Mouse (Mus musculus): ENCODE data around the gene Rfx2. TPM values are rescaled to one million over a fixed set of nuclear protein-coding genes. Genes with fewer than 3 reads are reported as not detected.
A peak's percentile ranks its signal among the peaks of the same experiment; 100 is the strongest.

The Rfx2 gene
- polyA plus RNA-seq (2016; fragmentation: Nextera tagmentation; extraction: Ambion mirVana) = 12.6 and 13.6 TPM in 2 replicates

GRCm38 (mm10) chr17:56830411-56831110 lies at the start of gene Rfx2:
Rfx2 (minus strand) TSS chr17:56831013.
- H3K9me3 ChIP-seq (replicated peaks) = no peaks in the 10 kb centered on the region
- peak within 1 kb of the TSS; percentile 94 for H3K4me2 ChIP-seq
- H3K27me3 ChIP-seq (replicated peaks) = peaks cover 31% of the 10 kb centered on the region
- no peaks in the 10 kb centered on the region for H3K36me3 ChIP-seq
- peak within 1 kb of the TSS; percentile 92 for H3K9ac ChIP-seq
- peak within 1 kb of the TSS; percentile 92 for H3K4me3 ChIP-seq
- under 1% methylated on average over 37 of the region's 62 CpGs for WGBS (ENCODE audit: insufficient replicate concordance)
- peaks cover 65% of the 10 kb centered on the region for H3K4me1 ChIP-seq
- peak within 1 kb of the TSS; percentile 96 for H3K27ac ChIP-seq
- no peak; the same call in 1 of the 2 replicates for ATAC-seq

GRCm38 (mm10) chr17:56877426-56877825 lies 46.6 kb upstream of the Rfx2 start:
- 82% methylated on average over 19 of the region's 19 CpGs for WGBS (ENCODE audit: insufficient replicate concordance)
- no peak overlapping the region for H3K9ac ChIP-seq
- no peak overlapping the region for H3K27ac ChIP-seq
- no peak for ATAC-seq
- H3K36me3 ChIP-seq = no peaks in the 10 kb centered on the region
- H3K4me1 ChIP-seq = no peaks in the 10 kb centered on the region
- no peaks in the 10 kb centered on the region for H3K9me3 ChIP-seq (replicated peaks)
- H3K4me2 ChIP-seq = no peak overlapping the region
- H3K4me3 ChIP-seq = no peak overlapping the region
- peaks cover 15% of the 10 kb centered on the region; the same call in 1 of the 2 replicates for H3K27me3 ChIP-seq (replicated peaks)

GRCm38 (mm10) chr17:56876981-56877380 lies 46.2 kb upstream of the Rfx2 start:
- no peaks in the 10 kb centered on the region for H3K36me3 ChIP-seq
- 55% methylated on average over 8 of the region's 8 CpGs for WGBS (ENCODE audit: insufficient replicate concordance)
- H3K4me3 ChIP-seq = no peak overlapping the region
- no peaks in the 10 kb centered on the region for H3K4me1 ChIP-seq
- H3K27ac ChIP-seq = no peak overlapping the region
- H3K27me3 ChIP-seq (replicated peaks) = peaks cover 15% of the 10 kb centered on the region; the same call in 1 of the 2 replicates
- no peak overlapping the region for H3K4me2 ChIP-seq
- no peak overlapping the region for H3K9ac ChIP-seq
- H3K9me3 ChIP-seq (replicated peaks) = no peaks in the 10 kb centered on the region
- ATAC-seq = no peak

- Histone ChIP-seq H3K4me2 (no peak overlapping the region), H3K27ac (no peak overlapping the region), H3K9ac (no peak overlapping the region), H3K4me3 (no peak overlapping the region), H3K27me3 (replicated peaks) (peaks cover 21% of the 10 kb centered on the region; the same call in 1 of the 2 replicates), H3K9me3 (replicated peaks) (no peaks in the 10 kb centered on the region), H3K36me3 (no peaks in the 10 kb centered on the region), H3K4me1 (no peaks in the 10 kb centered on the region)
- WGBS (ENCODE audit: insufficient replicate concordance) = 65% methylated on average over 3 of the region's 3 CpGs
- no peak for ATAC-seq
These were observed 45.7 kb upstream of the Rfx2 start for GRCm38 (mm10) chr17:56876465-56876864.

GRCm38 (mm10) chr17:56874936-56875651 lies 44.3 kb upstream of the Rfx2 start, which contains the start of gene 1700061G19Rik:
1700061G19Rik (plus strand) TSS chr17:56875477.
- 62% methylated on average over 12 of the region's 12 CpGs for WGBS (ENCODE audit: insufficient replicate concordance)

GRCm38 (mm10) chr17:56874237-56874636 lies 43.4 kb upstream of the Rfx2 start, which contains the start of gene Acsbg2:
Acsbg2 (minus strand) TSS chr17:56874447.
- H3K4me3 ChIP-seq = no peak within 1 kb of the TSS
- H3K27ac ChIP-seq = no peak within 1 kb of the TSS
- WGBS (ENCODE audit: insufficient replicate concordance) = 68% methylated on average over 2 of the region's 2 CpGs
- H3K9ac ChIP-seq = no peak within 1 kb of the TSS
- no peak within 1 kb of the TSS for H3K4me2 ChIP-seq
- no peaks in the 10 kb centered on the region for H3K9me3 ChIP-seq (replicated peaks)
- H3K4me1 ChIP-seq = peaks cover 9% of the 10 kb centered on the region
- peaks cover 21% of the 10 kb centered on the region; the same call in 1 of the 2 replicates for H3K27me3 ChIP-seq (replicated peaks)
- no peak for ATAC-seq
- no peaks in the 10 kb centered on the region for H3K36me3 ChIP-seq

More at GRCm38 (mm10) chr17:56874936-56875651, 44.3 kb upstream of the Rfx2 start, which contains the start of gene 1700061G19Rik:
- H3K4me1 ChIP-seq = peaks cover 5% of the 10 kb centered on the region
- no peak for ATAC-seq
- H3K36me3 ChIP-seq = no peaks in the 10 kb centered on the region
- no peak within 1 kb of the TSS for H3K4me2 ChIP-seq
- H3K27me3 ChIP-seq (replicated peaks) = peaks cover 21% of the 10 kb centered on the region; the same call in 1 of the 2 replicates
- no peak within 1 kb of the TSS for H3K27ac ChIP-seq
- H3K9me3 ChIP-seq (replicated peaks) = no peaks in the 10 kb centered on the region
- no peak within 1 kb of the TSS for H3K4me3 ChIP-seq
- H3K9ac ChIP-seq = no peak within 1 kb of the TSS

GRCm38 (mm10) chr17:56872512-56872911 lies 41.7 kb upstream of the Rfx2 start:
- Histone ChIP-seq H3K9ac (no peak overlapping the region), H3K9me3 (replicated peaks) (peaks cover under 1% of the 10 kb centered on the region; the same call in 1 of the 2 replicates), H3K36me3 (no peaks in the 10 kb centered on the region), H3K27ac (no peak overlapping the region), H3K4me3 (no peak overlapping the region), H3K4me1 (peaks cover 9% of the 10 kb centered on the region), H3K4me2 (no peak overlapping the region), H3K27me3 (replicated peaks) (peaks cover 21% of the 10 kb centered on the region; the same call in 1 of the 2 replicates)
- no peak for ATAC-seq
- 65% methylated on average over 7 of the region's 7 CpGs for WGBS (ENCODE audit: insufficient replicate concordance)

GRCm38 (mm10) chr17:56871767-56872166 lies 41.0 kb upstream of the Rfx2 start:
- H3K4me2 ChIP-seq = no peak overlapping the region
- H3K9ac ChIP-seq = no peak overlapping the region
- peaks cover 9% of the 10 kb centered on the region for H3K4me1 ChIP-seq
- H3K4me3 ChIP-seq = no peak overlapping the region
- H3K36me3 ChIP-seq = no peaks in the 10 kb centered on the region
- peaks cover 7% of the 10 kb centered on the region for H3K9me3 ChIP-seq (replicated peaks)
- ATAC-seq = no peak
- H3K27ac ChIP-seq = no peak overlapping the region
- H3K27me3 ChIP-seq (replicated peaks) = peaks cover 21% of the 10 kb centered on the region; the same call in 1 of the 2 replicates
- 74% methylated on average over 8 of the region's 8 CpGs for WGBS (ENCODE audit: insufficient replicate concordance)

- H3K4me1 ChIP-seq = peaks cover 9% of the 10 kb centered on the region
- WGBS (ENCODE audit: insufficient replicate concordance) = 44% methylated on average over 15 of the region's 15 CpGs
- H3K27ac ChIP-seq = no peak overlapping the region
- ATAC-seq = no peak
- H3K9ac ChIP-seq = no peak overlapping the region
- peaks cover 9% of the 10 kb centered on the region for H3K9me3 ChIP-seq (replicated peaks)
- no peaks in the 10 kb centered on the region for H3K36me3 ChIP-seq
- no peak overlapping the region for H3K4me2 ChIP-seq
- peaks cover 19% of the 10 kb centered on the region; the same call in 1 of the 2 replicates for H3K27me3 ChIP-seq (replicated peaks)
- no peak overlapping the region for H3K4me3 ChIP-seq
These were observed 39.6 kb upstream of the Rfx2 start for GRCm38 (mm10) chr17:56870287-56870953.

- Histone ChIP-seq H3K4me3 (no peak overlapping the region), H3K27ac (no peak overlapping the region), H3K4me1 (peaks cover 9% of the 10 kb centered on the region), H3K9me3 (replicated peaks) (peaks cover 9% of the 10 kb centered on the region), H3K27me3 (replicated peaks) (0 out of 2 replicates have a peak, but pooled peaks cover 12% of the 10 kb centered on the region), H3K4me2 (no peak overlapping the region), H3K36me3 (no peaks in the 10 kb centered on the region), H3K9ac (no peak overlapping the region)
- 82% methylated on average over 9 of the region's 9 CpGs for WGBS (ENCODE audit: insufficient replicate concordance)
- no peak for ATAC-seq
These were observed 38.7 kb upstream of the Rfx2 start for GRCm38 (mm10) chr17:56869481-56869977.

- no peak overlapping the region for H3K4me3 ChIP-seq
- 0 out of 2 replicates have a peak, but pooled peaks cover 3% of the 10 kb centered on the region for H3K27me3 ChIP-seq (replicated peaks)
- WGBS (ENCODE audit: insufficient replicate concordance) = 75% methylated on average over 7 of the region's 7 CpGs
- no peak overlapping the region for H3K27ac ChIP-seq
- peaks cover 9% of the 10 kb centered on the region for H3K9me3 ChIP-seq (replicated peaks)
- no peak for ATAC-seq
- no peak overlapping the region for H3K4me2 ChIP-seq
- no peaks in the 10 kb centered on the region for H3K36me3 ChIP-seq
- peaks cover 16% of the 10 kb centered on the region for H3K4me1 ChIP-seq
- H3K9ac ChIP-seq = no peak overlapping the region
These were observed 35.3 kb upstream of the Rfx2 start for GRCm38 (mm10) chr17:56866071-56866470.
